Comparison of ENCODE assay signal across 13 mouse cellular contexts in the genomic region with DNA sequence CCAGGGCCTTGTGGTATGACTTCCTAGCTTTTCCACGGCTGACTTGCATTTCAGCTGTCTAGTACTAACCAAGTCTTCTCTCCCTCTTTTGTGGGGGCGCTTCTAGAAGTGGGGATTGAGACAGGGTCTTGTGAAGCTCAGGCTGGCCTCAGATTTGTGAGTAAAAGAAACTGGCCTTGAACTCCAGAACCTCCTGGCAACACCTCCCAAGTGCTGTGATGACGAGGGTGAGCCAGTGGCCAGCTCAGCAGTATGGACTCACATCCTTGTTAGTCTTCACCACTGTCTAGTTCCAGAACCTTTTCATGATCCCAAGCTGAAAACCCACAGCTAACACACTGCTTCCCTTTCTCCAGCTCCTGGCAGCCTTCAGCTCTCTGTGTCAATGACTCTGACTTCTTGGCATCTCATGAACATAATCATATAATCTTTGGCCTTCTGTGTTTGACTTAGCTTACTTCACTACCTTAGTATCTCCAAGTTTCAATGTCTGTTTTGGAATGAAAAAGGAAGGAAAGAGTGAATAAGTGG. TPM values are rescaled to one million over a fixed set of nuclear protein-coding genes. Genes with fewer than 3 reads are reported as not detected.
"Had no signal": no experiment of that assay in that cellular context is flagged by ENCODE, and none has a peak within 500 bp of the region (broad histone marks: within the 10 kb centered on the region; RNA-seq: fewer than 3 reads in every experiment).

No protein-coding gene starts in this region.

- DNase-seq: kidney, postnatal 14 days; liver; lung, adult 2 months; lung, postnatal 36 days; right cerebral cortex, adult 18-20 months; right cerebral cortex, postnatal 25 days; thymus, postnatal 4 days had no signal

- ATAC-seq: lung, postnatal 0 days; midbrain, embryonic 13.5 days had no signal

- H3K9me3 ChIP-seq: limb, embryonic 12.5 days; liver, embryonic 15.5 days; midbrain, embryonic 13.5 days had no signal

- H3K4me3 ChIP-seq: limb, embryonic 12.5 days; liver, embryonic 15.5 days; midbrain, embryonic 13.5 days had no signal

- H3K27ac ChIP-seq: limb, embryonic 12.5 days; liver, embryonic 15.5 days; midbrain, embryonic 13.5 days; stomach, postnatal 0 days had no signal

- H3K27me3 ChIP-seq: limb, embryonic 12.5 days; liver, embryonic 15.5 days; midbrain, embryonic 13.5 days had no signal

- H3K9ac ChIP-seq: limb, embryonic 12.5 days; liver, embryonic 15.5 days; midbrain, embryonic 13.5 days had no signal

- H3K4me1 ChIP-seq: limb, embryonic 12.5 days had no signal

- H3K4me2 ChIP-seq: limb, embryonic 12.5 days; liver, embryonic 15.5 days; midbrain, embryonic 13.5 days had no signal

RNA-seq across cellular contexts. Expression of a gene that starts 46.6 kb away (rescaled TPM):
- total RNA-seq: midbrain, postnatal 0 days had no signal
